Mouse (Mus musculus) bone marrow macrophage, adult 2 months (primary cell): ENCODE measurements around the gene Hnrnpf.

Experiments used
- CTCF ChIP-seq: IDR thresholded peaks from 2 replicates; pipeline ENCODE4 v1.5.1; 2012; ENCODE audit warnings: low read depth, mild to moderate bottlenecking, low read length, moderate library complexity
- POLR2A ChIP-seq: IDR thresholded peaks from 2 replicates; pipeline ENCODE4 v1.6.1; 2012; ENCODE audit warnings: mild to moderate bottlenecking, low read depth, low read length, borderline replicate concordance

- TF ChIP-seq CTCF (no peak), POLR2A (no peak)
Measured at GRCm38 (mm10) chr6:117920659-117921640, 20.8 kb downstream of the Hnrnpf start.
